Mouse (Mus musculus) kidney, postnatal 25 days (tissue): ENCODE measurements around the gene Serhl.

Experiments used
- DNase-seq, 2 experiments: peaks; one replicate each; pipeline ENCODE4 v3.0.0; 2021; ENCODE audit warnings: mixed read lengths in 2 of 2

Serhl gene

GRCm38 (mm10) chr15:83162818-83163485 lies 73.6 kb downstream of the Serhl start:
- peak in 1 of 2 experiments; percentile 51 for DNase-seq

- peak; percentile 56 to 81 for DNase-seq
Measured at GRCm38 (mm10) chr15:83164971-83165471, 75.7 kb downstream of the Serhl start.

GRCm38 (mm10) chr15:83165526-83166315 lies 76.4 kb downstream of the Serhl start:
- DNase-seq = no peak
